Mouse (Mus musculus) cerebellum, adult 9-10 months (tissue): ENCODE measurements around the gene Prom1.
"Not testable (repeated sequence)": the region's sequence is repeated elsewhere in the genome, so short reads cannot be mapped to it uniquely, and the experiment has no call there.

Experiments
- DNase-seq: peaks from one replicate; pipeline ENCODE4 v3.0.0; 2022

Prom1 gene

DNA sequence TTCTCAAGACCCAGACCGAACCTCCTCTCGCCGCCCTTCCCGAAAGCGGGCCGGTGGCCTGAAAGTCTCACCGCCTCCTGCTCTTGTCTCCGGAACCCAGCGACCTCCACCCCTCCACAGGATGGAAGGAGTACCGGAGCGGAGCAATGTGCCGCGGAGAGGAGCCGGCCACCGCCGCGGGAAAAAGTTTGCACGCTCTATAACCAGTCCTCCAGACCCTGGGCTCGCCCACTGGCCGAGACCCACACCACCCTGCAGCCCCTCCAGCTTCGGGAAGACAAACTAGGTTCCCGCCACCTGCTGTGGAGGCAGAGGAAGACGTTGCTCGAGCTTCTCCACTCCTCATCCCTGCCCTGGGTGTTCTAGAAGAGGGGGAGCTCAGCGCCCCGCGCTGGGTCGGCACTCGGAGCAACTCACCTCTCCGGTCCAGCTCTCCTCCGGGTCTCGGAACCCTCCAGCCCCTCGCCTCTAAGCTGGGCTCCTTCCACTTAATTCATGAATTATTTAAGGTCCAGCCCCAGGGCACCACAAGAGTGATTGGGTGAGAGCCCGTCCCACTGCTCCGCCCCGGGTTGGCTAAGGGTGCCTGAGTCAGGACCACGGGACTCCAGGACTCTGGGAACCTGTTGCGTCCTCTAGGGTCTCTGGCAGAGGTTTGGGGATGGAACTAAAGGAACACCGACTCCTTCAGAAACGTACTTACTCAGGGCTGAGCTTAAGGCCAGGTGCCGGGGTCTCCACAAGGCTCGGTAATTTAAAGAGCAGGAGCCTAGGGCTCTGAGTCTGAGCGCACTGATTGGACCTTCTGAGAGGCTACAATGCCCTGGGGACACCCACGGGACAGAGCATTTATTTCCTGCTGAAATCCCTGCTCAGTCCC is at the start of gene Prom1:
TSS of gene Prom1 (minus strand) at position 802 of the 880 bp plus-strand sequence.
- DNase-seq, result peak; percentile 72

DNA sequence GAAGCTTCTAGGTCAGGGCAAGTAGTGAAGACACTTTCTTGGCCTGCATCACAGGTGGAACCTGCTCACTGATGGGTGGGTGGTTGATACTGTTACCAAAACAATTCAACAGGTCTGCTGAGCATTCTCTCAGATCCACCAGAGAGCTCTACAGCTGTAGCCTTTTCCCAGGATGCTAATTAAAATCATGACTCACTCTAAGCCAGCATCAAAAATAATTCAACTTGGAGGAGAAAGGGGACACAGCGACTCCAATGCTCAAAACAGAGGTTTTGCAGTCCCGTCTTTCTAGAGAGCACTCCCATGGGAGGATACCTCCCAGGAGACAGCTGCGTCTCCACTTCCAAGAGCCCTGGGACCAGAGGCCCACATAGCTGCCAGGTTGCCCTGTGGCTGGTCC is 45.9 kb upstream of the Prom1 start:
- no peak for DNase-seq

- no peak for DNase-seq
These were observed 44.9 kb upstream of the Prom1 start for GRCm38 (mm10) chr5:44146437-44147332.

GRCm38 (mm10) chr5:44143467-44144235 is 41.8 kb upstream of the Prom1 start:
- no peak for DNase-seq

DNA sequence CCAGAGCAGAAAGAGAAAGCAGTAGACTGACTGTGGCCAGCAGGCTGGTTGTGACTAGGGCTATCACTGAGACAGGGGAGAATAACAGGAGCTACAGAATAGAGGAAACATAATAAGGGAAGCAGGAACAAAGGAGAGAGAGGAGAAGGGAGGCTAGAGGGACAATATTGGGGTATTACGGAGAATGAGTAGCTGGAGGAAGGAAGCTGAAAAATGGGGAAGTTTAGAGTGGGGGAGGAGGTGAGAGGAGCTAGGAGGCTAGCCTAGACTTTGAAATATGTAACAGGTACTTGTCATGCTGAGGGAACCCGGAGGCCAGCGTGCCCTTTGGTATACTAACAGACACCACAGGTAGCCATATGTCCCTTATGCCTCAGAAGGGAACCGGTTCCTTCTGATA is 25.7 kb upstream of the Prom1 start:
- DNase-seq, result no peak

DNA sequence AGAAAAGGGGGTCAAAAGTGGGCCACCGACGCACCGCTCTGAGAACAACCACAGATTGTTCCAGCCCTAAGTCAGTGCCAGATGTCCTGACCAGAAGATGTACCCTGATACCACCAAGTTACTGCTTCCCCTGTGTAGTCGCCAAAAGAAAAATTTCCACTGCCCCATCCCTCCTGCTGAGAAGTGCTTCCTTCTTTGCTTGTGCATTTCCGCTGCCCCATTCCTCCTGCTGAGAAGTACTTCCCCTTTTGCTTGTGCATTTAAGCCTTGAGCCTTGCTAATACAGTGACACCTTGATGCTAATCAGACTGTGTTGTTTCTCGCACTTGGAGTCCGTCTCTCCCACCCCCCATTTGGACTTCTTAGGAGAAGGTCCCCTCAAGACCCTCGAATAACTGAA is 24.7 kb upstream of the Prom1 start:
- not testable (repeated sequence) for DNase-seq

DNA sequence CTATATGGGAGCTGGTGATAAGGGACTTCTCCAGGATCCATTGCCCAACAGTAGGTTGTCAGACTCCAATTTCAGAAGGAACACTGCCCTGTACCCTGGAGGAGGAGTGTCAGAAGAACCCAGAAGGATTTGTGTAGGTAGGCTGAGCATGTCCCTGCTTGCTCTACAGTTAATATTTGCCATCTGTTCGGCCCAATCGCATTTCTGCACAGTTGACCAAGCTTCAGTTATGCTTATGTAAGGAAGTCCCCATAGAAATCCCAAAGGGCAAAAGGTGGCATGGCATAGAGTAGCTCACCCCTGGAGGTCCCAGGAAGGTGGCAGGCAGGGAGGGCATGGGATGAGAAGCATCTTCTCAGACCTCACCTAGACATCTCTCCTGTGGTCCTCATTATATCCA is 19.6 kb upstream of the Prom1 start:
- DNase-seq, result peak; percentile 84

GRCm38 (mm10) chr5:44113138-44113537 is 11.3 kb upstream of the Prom1 start:
- no peak for DNase-seq

DNA sequence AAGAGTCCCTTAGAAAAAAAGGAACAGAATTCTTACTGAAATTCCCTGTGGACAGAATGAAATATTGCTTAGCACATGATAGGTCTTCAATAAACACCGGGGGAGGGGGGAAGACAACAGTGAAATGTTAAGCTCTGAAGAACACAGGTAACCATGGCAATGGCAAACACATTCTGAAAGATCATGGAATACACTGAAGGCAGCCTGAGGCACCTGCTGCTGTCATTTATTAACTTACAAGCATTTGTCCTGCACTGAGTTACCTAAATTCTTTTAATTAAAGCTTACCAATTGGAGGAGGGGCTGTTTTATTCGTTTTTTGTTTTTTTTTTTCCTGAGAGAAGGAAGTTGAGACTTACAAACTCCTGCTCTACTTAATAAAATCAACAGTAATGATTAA is 7.3 kb upstream of the Prom1 start:
- no peak for DNase-seq

DNA sequence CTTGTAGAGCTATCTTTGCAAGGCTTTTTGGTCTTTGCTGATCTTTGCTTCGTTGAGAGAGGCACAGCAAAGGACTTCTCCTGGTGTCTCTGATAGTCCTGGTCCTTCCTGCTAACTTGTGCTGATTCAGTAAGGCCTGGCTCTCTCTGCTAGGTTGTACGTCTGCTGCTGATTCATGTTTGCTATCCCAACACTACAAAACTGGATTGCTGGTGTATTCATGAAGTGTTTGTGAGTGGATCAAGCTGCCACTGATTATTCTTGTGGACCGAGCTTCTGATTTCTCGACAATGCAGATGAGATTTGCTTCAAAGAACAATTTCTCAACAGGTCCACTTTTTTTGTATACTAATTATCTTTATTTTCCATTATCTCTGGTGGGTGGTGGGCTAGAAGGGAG is 6.3 kb upstream of the Prom1 start:
- no peak for DNase-seq

GRCm38 (mm10) chr5:44105192-44105591 is 3.4 kb upstream of the Prom1 start:
- DNase-seq, result no peak

DNA sequence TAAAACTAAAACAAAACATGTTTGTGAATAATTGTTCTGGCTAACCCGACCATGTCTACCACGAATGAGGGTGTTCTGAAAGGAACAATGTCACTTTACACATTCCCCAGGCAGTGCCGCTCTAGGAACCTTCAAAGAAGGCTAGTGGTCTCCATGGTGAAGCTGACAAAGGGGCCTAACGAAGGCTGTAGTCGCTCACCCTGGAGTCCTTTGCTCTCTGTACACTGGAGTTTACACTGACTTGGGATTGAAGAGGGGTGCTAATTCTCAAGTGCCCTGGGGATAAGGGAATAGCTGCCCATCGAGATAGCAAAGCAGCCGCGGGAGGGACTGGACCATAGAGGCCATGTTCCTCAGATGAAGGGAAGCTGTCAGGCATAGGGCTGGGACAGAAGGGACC is 2.9 kb upstream of the Prom1 start:
- DNase-seq, result no peak

DNA sequence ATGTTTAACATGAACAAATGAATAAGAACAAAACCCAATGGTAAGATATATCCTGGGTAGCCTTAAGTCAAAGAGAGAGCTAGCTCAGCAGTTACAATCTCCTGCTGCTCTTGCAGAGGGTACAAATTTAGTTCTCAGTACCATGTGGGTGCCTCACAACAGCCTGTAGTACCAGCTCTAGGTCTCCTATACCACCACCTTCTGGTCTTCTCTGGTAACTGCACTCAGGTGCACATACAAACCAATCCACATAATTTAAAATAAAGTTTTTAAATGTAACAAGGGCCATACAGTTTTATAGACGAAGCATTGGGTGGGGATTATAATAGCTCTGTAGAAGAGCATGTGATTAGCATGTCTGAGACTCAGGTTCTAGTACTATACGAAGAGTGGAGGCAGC is 2.3 kb upstream of the Prom1 start:
- no peak for DNase-seq

- no peak for DNase-seq
These were observed 1.3 kb upstream of the Prom1 start for GRCm38 (mm10) chr5:44103121-44103520.

DNA sequence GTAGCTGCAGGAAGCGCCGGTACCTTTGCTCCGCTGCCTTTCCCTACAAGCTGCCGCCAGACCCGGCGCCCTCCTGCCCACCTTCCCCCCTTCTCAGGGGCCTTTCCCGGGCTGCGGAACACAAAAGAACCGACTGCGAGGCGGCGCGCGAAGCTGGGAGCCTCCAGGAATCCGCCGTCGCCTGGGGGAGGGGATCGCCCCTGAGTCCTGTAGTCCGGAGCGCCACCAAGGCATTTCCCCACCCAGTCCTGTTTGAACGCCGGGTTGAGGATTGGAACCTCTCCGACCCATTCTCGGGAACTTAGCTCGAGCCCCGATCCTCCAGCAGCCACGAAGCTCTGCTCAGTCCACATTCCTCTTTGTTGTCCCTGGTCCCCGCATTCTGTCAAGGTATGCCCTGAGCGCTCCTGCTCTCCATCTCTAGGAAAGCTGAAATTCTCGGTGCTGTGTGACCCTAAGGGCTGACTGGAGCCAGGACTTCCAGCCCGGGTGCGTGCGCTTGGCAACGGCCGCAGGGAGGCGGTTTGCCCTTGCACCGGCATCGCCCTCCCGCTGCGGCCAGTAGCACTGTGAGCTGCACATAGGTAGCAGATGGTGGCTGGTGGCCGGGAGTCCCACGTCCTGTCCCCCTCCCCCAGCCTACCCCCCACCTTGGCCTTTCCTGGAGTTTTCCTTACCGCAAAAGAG is 1.1 kb downstream of the Prom1 start:
- DNase-seq, result peak; percentile 86

- no peak for DNase-seq
These were observed 1.7 kb downstream of the Prom1 start for GRCm38 (mm10) chr5:44100187-44100543.

- DNase-seq, result no peak
These were observed 4.8 kb downstream of the Prom1 start for GRCm38 (mm10) chr5:44096996-44097395.

DNA sequence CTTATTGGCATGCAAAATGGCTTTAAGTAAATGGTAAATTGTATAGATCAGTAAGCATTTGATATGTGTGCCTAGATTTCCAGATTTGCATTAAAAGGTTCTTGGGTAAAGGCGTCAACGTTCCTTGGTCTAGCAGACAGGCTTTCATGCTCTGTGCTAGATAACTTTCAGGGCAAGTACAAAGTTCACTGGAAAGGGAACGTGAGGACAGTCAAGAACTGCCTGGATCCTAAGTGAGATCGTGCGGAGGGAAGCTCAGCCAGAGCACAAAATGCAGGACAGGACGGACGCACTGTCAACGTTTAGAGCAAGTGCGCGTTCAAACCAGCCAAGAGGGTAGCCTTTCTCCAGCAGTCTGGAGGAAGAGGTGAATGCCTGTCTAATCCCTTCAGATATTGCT is 5.7 kb downstream of the Prom1 start:
- DNase-seq, result no peak

- no peak for DNase-seq
These were observed 6.1 kb downstream of the Prom1 start for GRCm38 (mm10) chr5:44095697-44096096.

DNA sequence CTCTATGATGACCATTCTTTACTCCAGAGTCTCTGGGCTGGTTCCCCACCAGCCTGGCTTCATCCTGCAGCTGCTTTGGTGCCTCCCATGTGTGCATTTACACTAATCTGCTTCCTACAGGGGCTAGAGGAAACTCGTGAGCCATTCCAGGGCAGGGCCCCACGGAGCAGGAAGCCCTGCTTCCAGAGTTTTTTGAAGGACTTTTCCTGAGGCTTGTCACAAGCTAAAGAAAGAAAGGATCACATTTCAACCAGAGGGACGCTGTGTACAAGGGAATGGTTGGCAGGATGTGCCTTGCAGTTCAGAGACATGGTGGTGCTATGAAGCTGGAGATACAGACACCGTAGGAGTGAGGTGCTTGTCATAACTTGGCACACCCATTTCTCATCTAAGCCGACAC is 14.8 kb downstream of the Prom1 start:
- no peak for DNase-seq

DNA sequence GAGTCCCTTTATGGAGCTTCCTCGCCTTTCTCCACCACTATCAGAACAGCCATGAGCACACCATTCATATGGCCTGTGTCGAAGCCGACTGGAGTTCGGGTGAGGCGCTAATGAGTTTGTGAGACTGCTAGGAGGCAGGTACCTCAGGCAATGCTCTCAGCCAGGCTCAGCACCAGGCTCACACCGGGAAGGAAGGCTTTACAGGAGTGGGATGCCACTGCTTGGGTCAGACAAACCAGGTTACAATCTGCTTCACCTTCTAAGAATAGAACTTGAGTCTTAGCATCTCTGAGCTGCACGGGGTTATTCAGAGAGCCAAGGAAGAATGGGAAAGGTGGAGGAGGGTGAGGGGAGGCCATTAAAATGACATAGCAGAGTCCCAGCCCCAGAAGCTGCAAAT is 16.0 kb downstream of the Prom1 start:
- peak; percentile 67 for DNase-seq

GRCm38 (mm10) chr5:44081108-44081507 is 20.7 kb downstream of the Prom1 start:
- no peak for DNase-seq
